ENCODE assay signal across 25 mouse cellular contexts in genomic region chr15:78310971-78311370, GRCm38 (mm10). TPM values are rescaled to one million over a fixed set of nuclear protein-coding genes. Genes with fewer than 3 reads are reported as not detected.
A peak's percentile ranks its signal among the peaks of the same experiment; 100 is the strongest.
DNase-seq lines count a peak whose midpoint lies in the region; ATAC-seq and TF ChIP-seq lines count a peak whose summit lies in the region.
"Had no signal": no experiment of that assay in that cellular context is flagged by ENCODE, and none has a peak within 500 bp of the region (broad histone marks: within the 10 kb centered on the region; RNA-seq: fewer than 3 reads in every experiment).

No protein-coding gene starts in this region.

- H3K9ac ChIP-seq in liver, embryonic 12.5 days, result 0 out of 2 replicates have a peak overlapping the region, but pooled peaks have one; percentile 4
- no peak overlapping the region for H3K9ac ChIP-seq in liver, embryonic 11.5 days (ENCODE audit: low read depth, low read length)
- H3K9ac ChIP-seq in MEL (ENCODE audit: control insufficient read depth, low read depth, low read length, poor library complexity, severe bottlenecking), result no peak overlapping the region
- H3K9ac ChIP-seq: embryonic facial prominence, embryonic 13.5 days; embryonic facial prominence, embryonic 15.5 days; forebrain, embryonic 12.5 days had no signal

- no peak overlapping the region for H3K4me3 ChIP-seq in liver, embryonic 12.5 days
- H3K4me3 ChIP-seq in liver, embryonic 11.5 days (ENCODE audit: low read depth, low read length), result no peak overlapping the region
- no peak overlapping the region for H3K4me3 ChIP-seq in MEL (ENCODE audit: control insufficient read depth in 1 of 2, insufficient read depth in 1 of 2, low read depth in 2 of 2, low read length in 2 of 2)
- H3K4me3 ChIP-seq: embryonic facial prominence, embryonic 13.5 days; embryonic facial prominence, embryonic 15.5 days; erythroblast, embryonic 14.5 days; forebrain, embryonic 10.5 days; forebrain, embryonic 12.5 days had no signal

- H3K36me3 ChIP-seq in liver, embryonic 12.5 days, result no peaks in the 10 kb centered on the region
- H3K36me3 ChIP-seq in liver, embryonic 11.5 days (ENCODE audit: control insufficient read depth, insufficient read depth, low read length), result no peaks in the 10 kb centered on the region
- H3K36me3 ChIP-seq in MEL (ENCODE audit: control insufficient read depth in 1 of 2, insufficient read depth in 2 of 2, low read length in 2 of 2), result peaks cover 0 to 19% of the 10 kb centered on the region in 2 experiments; a peak in 2 of 4 replicates
- H3K36me3 ChIP-seq: embryonic facial prominence, embryonic 13.5 days; embryonic facial prominence, embryonic 15.5 days; forebrain, embryonic 10.5 days; forebrain, embryonic 12.5 days had no signal

- no peak for TF ChIP-seq POLR2A in MEL (IDR thresholded peaks at IDR 0.05; ENCODE audit: control insufficient read depth in 1 of 2, insufficient read depth in 1 of 2, low read depth in 1 of 2, low read length in 2 of 2, poor library complexity in 1 of 2)

- peak; percentile 92 for DNase-seq in heart, adult 11 months
- no peak for DNase-seq in heart, postnatal 36 days
- DNase-seq in liver, embryonic 11.5 days (ENCODE audit: low spot score), result no peak
- DNase-seq in MEL (ENCODE audit: low read depth, low spot score), result no peak
- no peak for DNase-seq in lung, postnatal 14 days
- DNase-seq: adrenal gland, adult 8-10 months; adrenal gland, postnatal 14 days; adrenal gland, postnatal 36 days; cerebellum, adult 11 months; cerebellum, adult 18-20 months; cerebellum, adult 8-10 months; cerebellum, adult 9-11 months; cerebellum, postnatal 14 days; cerebellum, postnatal 36 days; embryo, embryonic 11 days had no signal

- no peak for ATAC-seq in liver, embryonic 12.5 days
- ATAC-seq in liver, embryonic 11.5 days (replicated peaks; ENCODE audit: low FRiP score), result no peak
- ATAC-seq: activated CD4-positive, CD25-positive, alpha-beta regulatory T cell, adult 4 months; forebrain, embryonic 14.5 days; forebrain, embryonic 16.5 days; Patski had no signal

- whole genome bisulfite sequencing in liver, embryonic 12.5 days (ENCODE audit: insufficient replicate concordance), result 67% methylated on average over 4 of the region's 4 CpGs
- 77% methylated on average over 4 of the region's 4 CpGs for WGBS in liver, embryonic 11.5 days

- intact Hi-C loops in heart, postnatal 36 days (cut with DNase I), result no loop called here

- no peak overlapping the region for H3K4me2 ChIP-seq in liver, embryonic 12.5 days
- no peak overlapping the region for H3K4me2 ChIP-seq in liver, embryonic 11.5 days
- H3K4me2 ChIP-seq: embryonic facial prominence, embryonic 13.5 days; embryonic facial prominence, embryonic 15.5 days; forebrain, embryonic 12.5 days had no signal

- no peak for TF ChIP-seq RAD21 in MEL (IDR thresholded peaks at IDR 0.05; ENCODE audit: low read depth, low read length)

- no peak for TF ChIP-seq EP300 in MEL (IDR thresholded peaks at IDR 0.05; ENCODE audit: low read depth in 1 of 2, low read length in 2 of 2)

- no peak overlapping the region for H3K27ac ChIP-seq in liver, embryonic 12.5 days
- H3K27ac ChIP-seq in liver, embryonic 11.5 days (ENCODE audit: low read depth, low read length), result no peak overlapping the region
- H3K27ac ChIP-seq in MEL (ENCODE audit: control insufficient read depth, low read depth, low read length), result peak overlapping the region; percentile 1; the same call in 1 of the 2 replicates
- H3K27ac ChIP-seq: embryonic facial prominence, embryonic 13.5 days; embryonic facial prominence, embryonic 15.5 days; forebrain, embryonic 10.5 days; forebrain, embryonic 12.5 days had no signal

- peaks cover 27% of the 10 kb centered on the region for H3K4me1 ChIP-seq in liver, embryonic 12.5 days
- 0 out of 2 replicates have a peak, but pooled peaks cover 3% of the 10 kb centered on the region for H3K4me1 ChIP-seq in liver, embryonic 11.5 days (replicated peaks; ENCODE audit: control insufficient read depth, insufficient read depth, low read length)
- H3K4me1 ChIP-seq in MEL (ENCODE audit: control insufficient read depth in 1 of 2, insufficient read depth in 2 of 2, low read length in 2 of 2), result peaks cover 9 to 47% of the 10 kb centered on the region in 2 experiments
- H3K4me1 ChIP-seq: embryonic facial prominence, embryonic 13.5 days; embryonic facial prominence, embryonic 15.5 days; forebrain, embryonic 12.5 days had no signal

- peaks cover 66% of the 10 kb centered on the region for H3K27me3 ChIP-seq in liver, embryonic 12.5 days (replicated peaks)
- H3K27me3 ChIP-seq in liver, embryonic 11.5 days (replicated peaks; ENCODE audit: control insufficient read depth, insufficient read depth, low read length), result peaks cover 11% of the 10 kb centered on the region; the same call in 1 of the 2 replicates
- no peaks in the 10 kb centered on the region for H3K27me3 ChIP-seq in MEL (ENCODE audit: control insufficient read depth in 1 of 2, insufficient read depth in 2 of 2, low read length in 2 of 2)
- H3K27me3 ChIP-seq: embryonic facial prominence, embryonic 13.5 days; embryonic facial prominence, embryonic 15.5 days; forebrain, embryonic 12.5 days had no signal

- H3K79me2 ChIP-seq in MEL (ENCODE audit: control insufficient read depth, insufficient read depth, low read length, poor library complexity), result no peaks in the 10 kb centered on the region

- no peak for TF ChIP-seq CTCF in MEL (IDR thresholded peaks at IDR 0.05 in 2 of 3, conservative IDR thresholded peaks at IDR 0.05 in 1 of 3; ENCODE audit: control insufficient read depth in 1 of 3, insufficient read depth in 1 of 3, low read depth in 2 of 3, low read length in 3 of 3, poor library complexity in 1 of 3, severe bottlenecking in 1 of 3)

- no peaks in the 10 kb centered on the region for H3K9me3 ChIP-seq in liver, embryonic 12.5 days (replicated peaks)
- H3K9me3 ChIP-seq in liver, embryonic 11.5 days (ENCODE audit: control insufficient read depth, low read length), result no peaks in the 10 kb centered on the region
- H3K9me3 ChIP-seq in MEL (replicated peaks; ENCODE audit: insufficient read depth, low read length), result no peaks in the 10 kb centered on the region
- H3K9me3 ChIP-seq: embryonic facial prominence, embryonic 13.5 days; embryonic facial prominence, embryonic 15.5 days; forebrain, embryonic 10.5 days; forebrain, embryonic 12.5 days had no signal

TF ChIP-seq in MEL, 35 proteins besides CTCF, POLR2A, EP300 and RAD21:
- TF ChIP-seq JUND (IDR thresholded peaks at IDR 0.05; ENCODE audit: low read depth, low read length) (no peak), NELFE (IDR thresholded peaks at IDR 0.05; ENCODE audit: low read depth, low read length) (no peak), ETS1 (IDR thresholded peaks at IDR 0.05; ENCODE audit: low read depth, low read length) (no peak), TCF12 (IDR thresholded peaks at IDR 0.05; ENCODE audit: low read depth, low read length) (no peak), USF1 (IDR thresholded peaks at IDR 0.05; ENCODE audit: low read depth, low read length) (no peak), RCOR1 (IDR thresholded peaks at IDR 0.05; ENCODE audit: low read depth, low read length) (no peak), MAFK (IDR thresholded peaks at IDR 0.05; ENCODE audit: borderline replicate concordance, low read depth, low read length) (no peak), POLR2AphosphoS5 (IDR thresholded peaks at IDR 0.05; ENCODE audit: borderline replicate concordance, low read depth, low read length) (no peak), SIN3A (IDR thresholded peaks at IDR 0.05; ENCODE audit: low read length) (no peak), CHD2 (IDR thresholded peaks at IDR 0.05; ENCODE audit: low read length) (no peak), MAZ (IDR thresholded peaks at IDR 0.05; ENCODE audit: low read depth, low read length) (no peak), ZC3H11A (IDR thresholded peaks at IDR 0.05; ENCODE audit: low read depth, low read length) (no peak), SMC3 (IDR thresholded peaks at IDR 0.05; ENCODE audit: low read depth, low read length) (no peak), GABPA (IDR thresholded peaks at IDR 0.05; ENCODE audit: low read depth, low read length) (no peak), E2F4 (IDR thresholded peaks at IDR 0.05; ENCODE audit: borderline replicate concordance, low read depth, low read length) (no peak), MYC (IDR thresholded peaks at IDR 0.05; ENCODE audit: low read depth, low read length) (no peak), USF2 (IDR thresholded peaks at IDR 0.05; ENCODE audit: borderline replicate concordance in 1 of 2, insufficient read depth in 1 of 2, low read depth in 1 of 2, low read length in 2 of 2) (no peak), MXI1 (IDR thresholded peaks at IDR 0.05; ENCODE audit: low read depth, low read length) (no peak), MYB (IDR thresholded peaks at IDR 0.05; ENCODE audit: low read depth, low read length) (no peak), UBTF (IDR thresholded peaks at IDR 0.05; ENCODE audit: borderline replicate concordance, insufficient read depth, low read depth, low read length) (no peak)

RNA-seq across cellular contexts. Expression of gene Csf2rb2, which starts 5.5 kb away (rescaled TPM):
- total RNA-seq in heart, postnatal 36 days (2021), result under 1 TPM; 0.68 to 0.86 TPM
- polyA plus RNA-seq in liver, embryonic 12.5 days (2016; fragmentation: Nextera tagmentation; extraction: Ambion mirVana), result 0.79 and 1.0 TPM in 2 replicates
- polyA plus RNA-seq in liver, embryonic 11.5 days (2014; fragmentation: Nextera tagmentation; extraction: Ambion mirVana), result 1.5 and 1.8 TPM in 2 replicates
- total RNA-seq in MEL (2012; rRNA removed), result 0.33 and 0.54 TPM in 2 replicates
- 1 to 10 TPM in 1 of 2 experiments, not detected in 1; 1.8 TPM for polyA plus RNA-seq in MEL (2012; ENCODE audit: insufficient read depth in 1 of 2, insufficient read length in 2 of 2, low read depth in 1 of 2, low replicate concordance in 2 of 2, missing spikeins in 1 of 2)
- polyA plus RNA-seq: activated CD4-positive, CD25-positive, alpha-beta regulatory T cell, adult 4 months; forebrain, embryonic 14.5 days had no signal

RNA-seq across cellular contexts. Expression of gene Csf2rb, which starts 14.6 kb away (rescaled TPM):
- total RNA-seq in heart, postnatal 36 days (2021), result 1 to 10 TPM; 2.5 to 2.6 TPM
- 3.6 and 3.9 TPM in 2 replicates for polyA plus RNA-seq in liver, embryonic 12.5 days (2016; fragmentation: Nextera tagmentation; extraction: Ambion mirVana)
- 7.7 and 9.5 TPM in 2 replicates for polyA plus RNA-seq in liver, embryonic 11.5 days (2014; fragmentation: Nextera tagmentation; extraction: Ambion mirVana)
- total RNA-seq in MEL (2012; rRNA removed), result 2.4 and 3.2 TPM in 2 replicates
- polyA plus RNA-seq in MEL (2012; ENCODE audit: insufficient read depth in 1 of 2, insufficient read length in 2 of 2, low read depth in 1 of 2, low replicate concordance in 2 of 2, missing spikeins in 1 of 2), result 10 to 100 TPM in 1 of 2 experiments, not detected in 1; 10.1 TPM
